Mouse (Mus musculus) spleen, postnatal 10 days (tissue): ENCODE results near the gene Rbm39.
"Not testable (repeated sequence)": the region's sequence is repeated elsewhere in the genome, so short reads cannot be mapped to it uniquely, and the experiment has no call there.

ENCODE experiments used
- DNase-seq, 2 experiments: peaks; one replicate each; pipeline ENCODE4 v3.0.0; 2021 to 2022; ENCODE audit warnings: low spot score in 2 of 2

The Rbm39 gene

DNA sequence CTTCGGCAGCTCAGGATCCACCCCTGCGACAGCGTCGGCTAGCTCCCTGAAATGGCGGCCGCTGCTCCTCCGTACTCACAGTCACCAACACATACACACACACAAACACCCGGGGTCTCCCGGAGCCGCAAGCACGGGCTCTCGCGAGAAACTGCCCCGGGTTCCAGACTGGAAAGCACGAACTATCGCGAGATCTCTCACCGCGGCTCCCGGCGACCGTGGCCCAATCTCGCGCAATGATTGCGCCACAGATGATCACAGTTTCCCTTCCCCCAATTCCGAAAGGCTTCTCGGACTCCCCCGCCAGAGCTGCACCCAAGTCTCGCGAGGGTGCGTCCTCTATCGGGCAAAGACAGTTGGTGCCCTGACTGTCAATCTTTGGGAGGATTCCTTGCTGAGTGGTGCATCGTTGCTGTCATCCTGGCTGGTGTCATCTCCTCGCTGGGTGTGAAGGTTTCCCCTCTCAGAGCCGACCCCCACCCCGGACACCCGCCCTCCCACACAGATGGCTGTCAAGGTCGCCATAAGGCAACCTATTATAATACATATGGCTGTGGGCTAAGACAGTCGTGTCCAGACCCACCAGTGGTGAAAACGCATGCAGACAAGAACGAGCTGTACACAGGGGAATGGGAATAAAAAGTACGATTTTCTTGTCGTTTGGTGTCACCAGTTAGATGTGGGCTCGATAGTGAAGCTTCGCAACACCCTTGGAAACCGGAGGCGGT is at the start of gene Rbm39:
TSS of gene Rbm39 (minus strand) at position 145 of the 728 bp plus-strand sequence.
- peak; percentile 100 for DNase-seq

DNA sequence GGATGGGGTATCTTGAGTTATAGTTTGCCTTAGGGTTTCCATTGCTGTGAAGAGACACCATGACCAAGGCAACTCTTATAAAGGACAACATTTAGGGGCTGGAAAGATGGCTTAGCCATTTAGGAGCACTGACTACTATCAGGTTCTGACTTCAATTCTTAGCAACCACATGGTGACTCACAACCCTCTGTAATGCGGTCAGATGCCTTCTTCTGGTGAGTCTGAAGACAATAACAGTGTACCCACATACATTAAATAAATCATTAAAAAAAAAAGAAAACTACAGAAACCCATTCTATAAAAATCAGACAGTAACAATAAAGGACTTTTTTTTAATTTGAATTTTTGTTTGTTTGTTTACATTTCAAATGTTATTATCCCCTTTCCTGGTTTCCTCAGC is 49.1 kb upstream of the Rbm39 start:
- no peak for DNase-seq

DNA sequence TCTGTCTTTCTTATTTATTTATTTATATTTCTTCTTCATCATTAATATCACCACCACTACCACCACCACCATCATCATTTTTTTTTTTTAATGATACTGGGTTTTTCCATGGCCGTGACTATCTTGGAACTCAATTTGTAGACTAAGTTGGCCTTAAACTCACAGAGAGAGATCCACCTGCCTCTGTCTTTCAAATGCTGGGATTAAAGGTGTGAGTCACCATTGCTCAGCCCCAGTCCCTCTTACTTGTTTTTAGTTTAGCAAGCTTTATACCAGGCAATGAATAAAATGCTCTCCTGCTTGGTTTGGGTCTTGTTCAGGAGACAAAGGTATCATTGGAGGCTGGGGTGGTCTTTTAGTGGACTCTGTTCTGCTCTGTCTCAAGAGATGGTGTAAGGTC is 47.7 kb upstream of the Rbm39 start:
- DNase-seq: no peak

DNA sequence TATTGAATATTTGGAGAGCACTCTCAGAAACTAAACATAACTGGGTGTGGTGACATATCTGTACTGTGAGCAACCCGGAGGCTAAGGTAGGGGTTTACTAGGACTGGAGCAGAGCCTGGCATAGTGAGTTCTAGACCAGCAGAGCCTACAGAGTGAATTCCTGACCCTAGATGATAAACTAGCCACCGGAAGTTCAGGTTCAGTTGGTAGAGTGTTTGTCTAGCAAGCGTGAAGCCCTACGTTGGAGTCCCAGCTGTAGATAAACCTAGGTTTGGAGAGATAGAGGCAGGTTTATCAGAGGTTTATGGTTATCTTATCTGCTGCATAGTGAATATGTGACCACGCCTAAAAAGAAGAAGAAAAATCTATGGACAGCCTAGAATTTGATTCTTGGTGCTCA is 44.0 kb upstream of the Rbm39 start:
- DNase-seq: no peak

DNA sequence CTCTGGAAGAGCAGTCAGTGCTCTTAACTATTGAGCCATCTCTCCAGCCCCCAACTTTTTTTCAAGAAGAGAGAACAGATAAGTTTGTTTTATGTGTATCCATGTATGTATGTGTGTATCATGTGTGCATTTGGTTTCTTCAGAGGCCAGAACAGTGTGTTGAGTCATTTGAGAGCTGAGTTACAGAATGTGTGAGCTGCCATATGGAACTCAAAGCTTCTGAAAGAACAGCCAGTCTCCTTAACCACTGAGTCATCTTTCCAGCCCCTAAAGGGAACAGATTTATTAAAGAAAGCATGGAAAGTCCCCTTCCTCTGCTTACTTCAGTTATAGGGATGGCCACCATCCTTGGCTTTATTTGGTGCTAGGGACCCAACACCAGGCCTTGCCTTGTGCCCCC is 42.1 kb upstream of the Rbm39 start:
- DNase-seq: no peak

DNA sequence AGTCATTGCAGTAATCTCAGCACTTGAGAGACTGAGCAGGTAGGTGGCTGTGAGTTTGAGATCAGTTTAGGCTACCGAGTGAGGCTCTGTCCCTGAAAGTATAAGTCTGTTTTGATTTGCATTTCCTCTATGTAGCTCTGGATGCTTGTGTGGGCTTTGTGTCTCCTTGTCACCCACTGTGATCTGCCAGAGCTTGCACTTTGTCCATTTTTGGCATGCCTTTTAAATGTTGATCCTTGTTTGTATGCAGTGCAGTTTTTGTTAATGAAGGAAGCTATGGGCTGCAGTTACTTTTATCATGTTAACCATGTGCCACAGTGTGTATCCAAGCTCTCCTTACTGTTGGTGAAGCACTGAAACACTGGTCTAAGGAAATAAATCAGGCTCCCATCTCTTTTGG is 37.7 kb upstream of the Rbm39 start:
- no peak for DNase-seq

DNA sequence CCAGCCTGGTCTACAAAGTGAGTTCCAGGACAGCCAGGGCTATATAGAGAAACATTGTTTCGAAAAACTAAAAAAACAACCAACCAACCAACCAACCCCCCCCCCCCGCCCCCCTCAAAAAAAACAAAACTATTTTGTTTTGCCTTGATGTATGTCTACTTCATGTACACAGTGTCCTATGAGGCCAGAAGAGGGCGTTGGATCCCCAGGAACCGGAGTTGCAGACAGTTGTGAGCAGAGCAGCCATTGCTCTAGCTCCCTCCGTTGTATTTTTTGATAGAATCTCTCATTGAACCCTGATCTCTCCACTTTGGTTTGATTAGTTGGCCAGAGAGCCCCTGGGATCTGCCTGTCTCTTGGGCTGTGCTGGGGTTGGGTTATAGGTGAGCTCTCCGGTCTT is 23.9 kb upstream of the Rbm39 start:
- no peak for DNase-seq

DNA sequence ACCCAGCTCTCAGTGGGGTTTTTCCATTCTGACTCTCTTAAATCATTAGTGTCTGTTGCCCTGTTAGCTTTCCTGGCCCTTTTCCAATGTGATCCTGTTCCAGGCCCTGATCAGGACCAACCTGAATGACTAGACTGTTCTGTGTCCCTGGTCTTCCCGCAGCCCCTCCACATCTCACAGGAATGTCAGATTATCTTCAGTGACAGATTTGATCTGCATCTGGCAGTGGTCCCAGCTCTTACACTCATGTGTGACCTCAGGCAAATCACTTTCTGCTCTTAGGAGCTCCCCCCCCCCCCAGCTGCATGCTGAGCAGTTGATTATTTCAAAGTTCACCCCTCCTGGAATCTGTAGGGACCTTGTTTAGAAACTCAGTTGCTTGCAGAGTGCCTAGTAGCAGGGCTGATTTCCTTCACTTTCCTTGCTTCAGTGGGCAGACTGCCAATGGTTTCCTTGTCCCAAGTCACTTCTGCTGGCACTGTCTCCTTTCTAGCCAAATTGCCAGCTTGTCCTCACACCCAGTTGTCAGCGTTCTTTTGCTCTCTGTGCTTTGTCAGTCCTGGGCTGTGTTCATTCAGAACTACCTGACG is 22.9 kb upstream of the Rbm39 start:
- DNase-seq: no peak

DNA sequence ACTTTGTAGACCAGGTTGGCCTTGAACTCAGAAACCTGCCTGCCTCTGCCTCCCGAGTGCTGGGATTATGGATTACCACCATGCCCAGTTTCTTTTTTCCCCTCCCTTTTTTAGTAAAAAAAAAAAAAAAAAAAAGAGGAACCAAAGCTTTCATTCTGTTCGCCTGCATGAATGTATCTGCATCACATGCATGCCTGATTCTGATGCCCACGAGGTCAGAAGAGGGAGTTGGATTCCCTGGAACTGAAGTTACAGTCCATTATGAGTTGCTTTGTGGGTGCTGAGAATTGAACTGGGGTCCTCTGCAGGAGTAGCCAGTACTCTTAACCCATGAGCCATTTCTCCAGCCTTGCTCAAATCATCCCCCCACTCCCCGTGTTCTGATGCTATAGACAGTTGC is 21.4 kb upstream of the Rbm39 start:
- DNase-seq: no peak

DNA sequence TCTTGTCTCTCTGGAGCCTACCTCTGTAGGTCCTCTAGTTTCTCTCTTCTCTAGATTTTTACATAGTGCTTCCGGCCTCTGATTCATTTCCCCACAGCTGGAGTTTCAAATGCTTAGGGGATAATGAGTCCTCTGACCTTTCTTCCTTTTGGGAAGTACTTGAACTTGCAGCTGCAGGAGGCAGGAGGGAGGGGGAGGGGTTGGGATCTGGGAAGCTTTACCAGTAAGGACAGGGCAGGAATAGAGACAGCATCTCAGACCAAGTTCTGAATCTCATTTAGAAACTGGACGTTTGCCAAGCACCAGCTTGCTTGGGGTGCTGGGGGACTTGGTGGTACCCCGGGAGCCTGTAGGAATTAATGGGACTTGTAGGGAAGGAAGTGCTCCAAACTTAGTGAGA is 19.9 kb upstream of the Rbm39 start:
- no peak for DNase-seq

DNA sequence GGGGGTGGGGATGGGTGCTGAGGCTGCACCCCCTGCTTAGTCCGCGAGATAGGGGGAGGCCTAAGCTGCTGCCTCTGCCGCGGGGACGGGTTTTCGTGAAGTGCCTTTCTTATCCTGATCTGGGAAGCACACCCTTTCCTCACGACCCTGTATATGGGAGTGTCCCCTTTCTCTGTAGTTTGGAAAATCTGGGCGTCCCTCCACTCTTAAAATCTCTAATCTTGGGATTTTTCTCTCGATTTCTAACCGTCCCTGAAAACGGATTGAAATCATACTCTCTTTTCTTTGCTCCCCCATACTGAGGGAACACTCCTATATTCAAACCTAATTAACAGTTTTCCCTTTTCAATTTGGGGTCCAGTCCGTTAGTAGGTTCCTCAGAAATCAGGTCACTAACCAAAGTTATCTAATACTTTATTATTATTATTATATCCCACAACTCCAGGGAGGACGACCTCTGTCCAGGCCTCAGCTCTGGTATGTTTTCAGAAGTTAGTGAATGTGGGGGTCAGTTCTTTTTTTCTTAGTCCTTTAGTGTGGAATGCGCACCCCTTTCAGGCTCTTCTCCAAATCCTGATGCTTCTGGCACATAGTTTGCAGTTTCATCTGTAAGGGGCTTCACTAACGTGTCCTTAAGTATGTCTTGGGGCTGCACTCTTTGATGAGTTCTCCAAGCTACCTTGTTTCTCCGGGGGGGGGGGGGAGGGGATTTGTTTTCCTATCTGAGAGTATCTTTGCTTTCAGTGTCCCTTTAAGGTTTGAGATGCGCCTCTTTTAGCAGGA is 17.3 kb upstream of the Rbm39 start:
- no peak for DNase-seq

DNA sequence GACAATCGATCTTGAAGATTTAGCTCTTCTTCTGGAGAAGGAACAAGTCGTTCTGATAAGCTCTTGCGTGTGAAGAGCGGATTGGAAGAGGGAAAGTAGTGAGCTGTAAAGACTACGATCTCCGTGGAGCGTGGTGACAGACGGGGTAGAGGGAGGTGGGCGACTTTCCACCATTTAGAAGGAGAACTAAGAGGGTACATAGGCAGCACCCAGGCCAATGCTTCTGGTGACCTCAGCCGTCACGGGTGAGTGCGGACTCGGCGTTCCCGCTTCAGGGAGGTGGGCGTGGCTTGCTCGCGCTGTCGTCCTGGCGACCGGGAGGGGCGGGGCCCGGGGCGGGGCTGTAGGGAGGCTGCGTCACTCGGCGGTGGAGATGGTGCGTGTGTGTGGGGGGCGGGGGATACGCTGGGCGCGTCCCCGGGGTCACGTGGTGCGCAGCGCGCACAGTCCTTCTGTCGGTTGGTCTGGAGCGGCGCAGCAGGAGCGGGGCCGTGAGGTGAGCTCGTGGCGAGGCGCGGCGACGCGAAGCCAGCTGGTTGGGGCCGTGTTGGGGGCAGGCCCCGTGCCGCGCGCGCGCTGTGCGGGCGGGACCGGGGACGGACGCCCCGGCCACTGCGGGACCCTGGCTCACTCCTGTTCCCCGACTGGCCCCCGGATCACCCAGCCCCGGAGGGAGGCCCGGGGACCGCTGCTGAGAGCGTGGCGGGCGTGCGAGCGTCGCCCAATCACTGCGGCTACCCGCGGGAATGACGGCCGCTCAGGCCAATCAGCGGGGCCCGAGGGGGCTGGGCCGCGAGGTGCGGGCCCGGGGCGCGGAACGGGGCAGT is 16.5 kb upstream of the Rbm39 start, which contains the start of gene Phf20:
TSS of gene Phf20 (plus strand) at position 165 of the 827 bp plus-strand sequence.
- peak; percentile 99 for DNase-seq

DNA sequence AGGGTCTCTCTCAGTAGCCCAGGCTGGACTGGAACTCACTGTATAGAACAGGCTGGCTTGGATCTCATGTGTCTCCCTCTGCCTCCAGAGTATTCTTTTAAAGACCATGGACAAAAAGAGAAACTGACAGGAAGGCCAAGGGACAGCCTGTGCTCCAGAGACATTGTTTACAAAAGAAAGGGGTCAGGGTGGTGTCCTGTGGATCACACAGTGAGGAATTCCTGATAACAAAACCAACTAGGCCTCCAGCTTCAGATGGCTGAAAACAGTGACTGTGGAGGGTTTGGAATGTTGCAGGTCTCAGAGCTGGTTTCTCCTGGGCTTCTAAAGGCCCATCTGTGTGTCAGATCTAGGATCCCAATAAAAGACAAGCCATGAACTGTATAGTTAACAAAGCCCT is 14.5 kb upstream of the Rbm39 start:
- no peak for DNase-seq

DNA sequence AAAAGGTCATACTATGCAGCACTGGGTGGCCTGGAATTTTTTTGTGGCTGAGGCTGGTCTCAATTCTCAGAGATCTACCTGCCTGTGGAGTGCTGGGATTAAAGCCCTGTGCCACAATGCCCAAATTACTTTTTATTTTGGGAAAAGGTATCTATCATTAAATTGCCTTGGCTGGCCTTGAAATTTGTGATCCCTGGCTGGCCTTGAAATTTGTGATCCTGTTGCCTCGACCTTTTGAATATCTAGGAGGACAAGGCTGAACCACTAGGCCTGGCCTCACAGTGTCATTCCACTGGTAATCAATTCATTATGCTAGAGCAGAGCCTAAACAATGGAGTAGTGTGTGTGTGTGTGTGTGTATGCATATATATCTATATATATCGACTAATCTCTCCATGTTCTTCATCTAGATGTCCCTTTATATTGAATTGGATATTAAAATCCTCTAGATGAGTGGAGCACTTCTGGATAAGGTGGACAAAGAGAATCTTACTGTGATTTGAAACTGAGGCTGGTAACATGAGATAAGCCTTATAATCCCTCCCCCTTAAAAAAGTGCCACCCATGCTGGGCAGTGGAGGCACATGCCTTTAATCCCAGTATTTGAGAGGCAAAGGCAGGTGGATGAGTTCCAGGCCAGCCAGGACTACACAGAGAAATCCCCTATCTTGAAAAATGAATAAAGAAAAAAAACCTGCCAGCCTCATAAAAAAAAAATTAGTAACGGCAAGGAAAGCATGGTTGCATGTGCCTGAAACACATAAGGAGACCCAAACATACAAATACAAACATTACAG is 13.2 kb upstream of the Rbm39 start:
- no peak for DNase-seq

DNA sequence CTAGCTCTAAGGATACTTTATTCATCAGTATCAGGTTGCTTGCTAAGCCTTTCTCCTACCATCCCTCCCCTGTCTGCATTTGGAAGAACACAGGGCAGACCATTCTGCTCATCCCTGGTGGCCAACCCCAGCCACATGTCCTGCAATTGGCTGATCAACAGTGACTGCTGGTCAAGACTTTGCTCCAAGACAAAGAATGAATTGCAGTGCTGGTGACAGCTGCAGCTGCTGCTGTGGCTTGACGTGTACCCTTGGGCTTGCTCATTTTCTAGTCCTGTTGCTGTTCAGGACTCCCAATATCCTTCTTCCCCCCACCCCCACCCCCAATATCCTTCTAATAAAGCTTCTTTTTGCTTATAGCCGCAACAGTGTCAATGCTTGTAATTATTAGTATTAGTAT is 12.0 kb upstream of the Rbm39 start:
- no peak for DNase-seq

DNA sequence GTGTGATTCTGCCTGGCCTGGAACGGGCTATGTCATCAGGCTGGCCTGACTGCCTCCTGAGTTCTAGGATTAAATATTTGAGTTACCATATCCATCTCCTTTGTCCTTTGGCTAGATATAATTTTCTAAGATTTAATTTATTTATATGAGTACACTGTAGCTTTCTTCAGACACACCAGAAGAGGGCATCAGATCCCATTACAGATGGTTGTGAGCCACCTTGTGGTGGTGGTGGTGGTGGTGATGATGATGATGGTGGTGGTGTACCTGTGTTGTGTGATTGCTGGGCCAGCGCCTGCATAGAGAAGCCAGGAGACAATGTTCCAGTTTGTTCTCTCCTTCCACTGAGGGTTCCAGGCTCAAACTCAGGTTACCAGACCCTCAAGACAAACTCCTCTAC is 11.5 kb upstream of the Rbm39 start:
- DNase-seq: no peak

DNA sequence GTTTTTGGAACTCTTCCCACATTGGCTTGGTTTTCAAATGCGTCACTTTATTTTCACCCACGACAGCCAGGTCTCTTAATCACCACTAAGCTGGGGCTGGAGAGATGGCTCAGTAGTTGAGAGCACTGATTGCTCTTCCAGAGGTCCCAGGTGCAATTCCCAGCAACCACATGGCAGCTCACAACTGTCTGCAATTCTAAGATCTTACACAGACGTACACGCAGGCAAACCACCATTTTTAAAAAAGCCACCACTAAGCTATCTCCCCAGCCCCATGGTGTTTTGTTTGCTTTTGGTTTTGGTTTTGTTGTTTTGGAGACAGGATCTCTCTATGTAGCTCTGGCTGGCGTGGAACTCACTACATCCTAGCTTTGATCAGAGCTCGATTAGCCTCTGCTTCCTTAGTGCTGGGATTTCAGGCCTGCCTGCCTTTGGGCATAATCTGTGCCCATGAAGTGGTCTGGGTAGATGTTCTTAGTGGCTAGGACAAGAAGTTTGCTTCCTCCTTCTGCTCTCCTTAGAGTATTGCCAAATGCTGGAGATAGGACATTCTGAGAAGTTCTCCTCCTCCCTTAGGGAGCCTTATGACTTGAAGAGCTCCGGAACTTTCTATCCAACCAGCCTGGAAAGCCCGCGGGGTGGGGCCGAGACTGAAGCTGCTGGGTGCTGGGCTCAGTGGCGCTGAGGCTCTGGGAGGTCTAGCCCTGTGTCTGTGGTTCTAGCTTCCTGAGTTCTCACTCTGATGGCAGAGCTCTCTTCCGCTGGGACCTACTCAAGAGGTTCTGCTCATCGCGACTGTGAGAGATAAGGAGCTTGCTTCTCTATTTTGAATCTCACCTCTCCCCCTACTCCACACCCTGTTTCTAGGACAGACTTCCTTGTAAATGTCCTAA is 10.2 kb upstream of the Rbm39 start:
- DNase-seq: peak; percentile 43 to 68

DNA sequence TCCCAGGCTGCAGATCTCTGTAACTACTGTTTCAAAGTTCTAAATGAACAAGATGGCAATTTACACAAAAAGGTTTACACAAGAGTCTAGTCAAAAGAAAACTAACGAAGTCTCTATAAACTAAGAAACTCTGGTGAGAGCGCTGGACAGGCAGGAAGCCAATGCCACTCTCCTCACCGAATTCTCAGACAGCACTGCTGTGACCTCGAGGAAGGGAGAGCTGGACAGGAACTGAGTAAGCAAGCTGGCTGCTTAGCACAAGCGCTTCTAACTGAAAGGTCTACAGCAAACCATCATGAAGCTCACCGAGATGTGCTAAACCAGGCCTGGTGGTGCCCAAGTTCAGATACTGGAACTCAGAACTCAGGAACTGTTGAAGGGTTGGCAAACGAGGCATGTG is 9.2 kb upstream of the Rbm39 start:
- DNase-seq: not testable (repeated sequence)

DNA sequence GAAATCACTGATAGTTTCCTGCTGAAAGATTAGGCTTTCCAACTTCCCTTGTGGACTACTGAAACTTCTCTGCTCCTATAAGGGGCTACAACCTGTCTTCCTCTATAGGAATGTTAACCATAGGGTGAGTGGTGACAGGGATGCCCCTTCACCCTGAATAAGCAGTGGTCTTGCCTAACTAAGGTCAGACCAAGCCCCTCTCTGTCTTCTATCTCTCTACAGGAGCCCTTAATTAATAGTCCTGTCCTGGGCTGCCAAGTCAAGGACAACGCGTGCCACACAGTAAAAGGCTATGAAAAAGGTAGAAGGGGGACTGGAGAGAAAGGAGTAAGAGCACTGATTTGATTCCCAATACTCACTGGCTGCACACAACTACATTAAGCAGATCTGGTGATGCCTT is 1.6 kb upstream of the Rbm39 start:
- no peak for DNase-seq
